Mouse (Mus musculus) forebrain, embryonic 10.5 days (tissue): ENCODE results near the gene Smap2. TPM values are rescaled to one million over a fixed set of nuclear protein-coding genes. Genes with fewer than 3 reads are reported as not detected.
A peak's percentile ranks its signal among the peaks of the same experiment; 100 is the strongest.
"Not testable (repeated sequence)": the region's sequence is repeated elsewhere in the genome, so short reads cannot be mapped to it uniquely, and the experiment has no call there.

ENCODE experiments used
- DNase-seq: peaks from one replicate; pipeline ENCODE4 v3.0.0-alpha.2; 2017; ENCODE audit warnings: low spot score; ENCODE audit errors: extremely low spot score
- H3K27ac ChIP-seq: fragments of 300-500 bp; sonication (generic); 2 replicates; pipeline ENCODE4 v1.5.1; 2016; ENCODE audit warnings: mild to moderate bottlenecking
- H3K27me3 ChIP-seq: fragments of 300-500 bp; sonication (generic); 2 replicates; pipeline ENCODE4 v1.6.1; 2016; ENCODE audit warnings: mild to moderate bottlenecking; ENCODE audit not compliant: poor library complexity, severe bottlenecking
- H3K36me3 ChIP-seq: fragments of 300-500 bp; sonication (generic); replicated peaks from 2 replicates; pipeline ENCODE4 v1.6.1; 2016; ENCODE audit warnings: mild to moderate bottlenecking, moderate library complexity
- H3K4me1 ChIP-seq: fragments of 300-500 bp; sonication (generic); 2 replicates; pipeline ENCODE4 v1.6.1; 2016
- H3K4me3 ChIP-seq: fragments of 300-500 bp; sonication (generic); 2 replicates; pipeline ENCODE4 v1.5.1; 2016; ENCODE audit warnings: mild to moderate bottlenecking, moderate library complexity
- H3K9me3 ChIP-seq: fragments of 300-500 bp; sonication (generic); 2 replicates; pipeline ENCODE4 v1.6.1; 2016; ENCODE audit warnings: mild to moderate bottlenecking, moderate library complexity
- WGBS: fragments of 180-500 bp; shearing (Covaris S2); methylation state at CpG from one replicate; pipeline ENCODE4 v1.1.7; 2016; 5-methylcytosine and 5-hydroxymethylcytosine counted together
- polyA plus RNA-seq: library from polyadenylated mRNA; unstranded; fragments of >200 nt; fragmentation: Nextera tagmentation; extraction: Ambion mirVana; gene quantifications from 2 replicates; pipeline ENCODE4 v1.2.1, GENCODE M21; 2016

Gene Smap2
- polyA plus RNA-seq: 11.3 and 13.5 TPM in 2 replicates

DNA sequence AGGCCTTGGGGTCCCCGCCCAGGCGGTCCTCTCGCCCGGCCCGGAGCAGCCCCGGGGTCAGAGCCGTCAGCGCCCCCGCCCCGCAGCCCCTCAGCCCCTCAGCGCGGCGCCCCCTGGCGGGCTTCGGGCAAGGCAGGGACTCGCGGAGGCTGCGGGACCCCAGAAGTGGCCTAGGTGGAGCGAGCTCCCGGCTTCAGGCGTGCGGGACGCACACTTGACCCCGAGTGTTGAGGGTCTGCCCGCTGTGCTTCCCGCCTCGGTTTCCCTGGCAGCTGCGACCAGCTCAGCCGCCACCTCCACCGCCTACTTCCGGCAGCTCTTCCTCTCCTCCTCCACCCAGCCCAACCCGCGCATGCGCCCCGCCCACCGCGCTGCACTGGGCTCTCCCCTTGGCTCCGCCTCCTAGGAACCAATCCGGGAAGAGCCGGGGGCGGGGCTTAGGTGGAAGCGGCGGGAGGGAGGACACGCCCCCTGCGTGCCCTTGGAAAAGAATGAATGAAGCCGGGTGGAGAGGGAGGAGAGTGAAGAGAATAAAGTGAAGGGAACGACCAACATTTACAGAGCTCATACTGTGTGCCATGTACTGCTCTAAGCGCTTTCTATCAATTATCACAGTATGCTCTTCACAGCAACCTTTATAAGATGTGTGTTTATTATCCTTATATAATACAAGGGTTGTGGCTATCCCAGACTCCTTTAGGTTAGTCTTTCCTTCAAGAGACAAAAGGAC lies at the start of gene Smap2:
Smap2 (minus strand) TSS at position 320 of the 730 bp plus-strand sequence.
- Histone ChIP-seq H3K27ac (peak within 1 kb of the TSS; percentile 90), H3K4me3 (peak within 1 kb of the TSS; percentile 97), H3K9me3 (no peaks in the 10 kb centered on the region), H3K4me1 (peaks cover 31% of the 10 kb centered on the region), H3K27me3 (no peaks in the 10 kb centered on the region), H3K36me3 (no peaks in the 10 kb centered on the region)
- DNase-seq: peak; percentile 99
- WGBS: under 1% methylated on average over 48 of the region's 48 CpGs

DNA sequence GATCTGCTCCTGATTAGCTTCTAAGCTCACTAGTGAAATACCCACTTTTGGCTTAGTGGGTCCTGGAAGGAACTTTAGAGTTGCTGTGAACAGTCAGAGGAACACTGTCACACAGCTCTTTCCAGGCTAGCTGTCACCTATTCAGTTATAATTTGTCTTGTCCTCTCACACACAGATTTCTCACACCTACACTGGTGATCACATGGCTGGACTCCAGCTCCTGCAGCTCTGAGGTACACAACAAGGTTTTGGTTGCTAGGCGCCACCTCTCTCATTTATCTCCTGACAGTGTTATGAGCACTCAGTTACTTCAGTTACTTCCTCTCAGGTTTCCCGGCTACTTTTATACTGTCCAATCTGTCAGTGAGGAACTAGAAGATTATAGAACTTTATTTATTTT lies 48.3 kb upstream of the Smap2 start:
- no peak overlapping the region for H3K4me3 ChIP-seq
- peaks cover 79% of the 10 kb centered on the region for H3K36me3 ChIP-seq
- no peaks in the 10 kb centered on the region for H3K9me3 ChIP-seq
- H3K27ac ChIP-seq: no peak overlapping the region
- no peaks in the 10 kb centered on the region for H3K4me1 ChIP-seq
- no peaks in the 10 kb centered on the region for H3K27me3 ChIP-seq
- 92% methylated on average over 2 of the region's 2 CpGs for WGBS
- DNase-seq: no peak

DNA sequence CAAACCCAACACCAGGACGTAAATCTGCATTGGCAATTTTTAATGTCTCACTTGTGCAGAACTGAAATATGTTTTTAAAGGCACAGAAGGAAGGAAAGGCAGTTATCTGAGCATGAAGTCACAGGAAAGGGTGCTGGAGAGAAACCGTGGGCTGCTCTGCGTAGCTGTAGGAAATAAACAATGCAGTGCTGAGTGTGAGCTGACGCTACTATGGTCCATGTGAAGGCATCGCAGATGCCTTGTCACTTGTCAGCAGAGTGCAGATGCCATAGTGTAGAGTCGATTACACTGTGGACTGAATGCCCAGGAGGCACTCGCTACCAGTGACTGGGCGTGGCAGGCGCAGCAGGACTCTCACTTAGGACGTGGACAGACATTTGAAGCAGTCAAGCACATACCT lies 42.2 kb upstream of the Smap2 start:
- not testable (repeated sequence) for H3K27me3 ChIP-seq, H3K9me3 ChIP-seq, DNase-seq, H3K4me3 ChIP-seq, H3K4me1 ChIP-seq, H3K27ac ChIP-seq
- 94% methylated on average over 10 of the region's 10 CpGs for WGBS
- peaks cover 44% of the 10 kb centered on the region for H3K36me3 ChIP-seq

DNA sequence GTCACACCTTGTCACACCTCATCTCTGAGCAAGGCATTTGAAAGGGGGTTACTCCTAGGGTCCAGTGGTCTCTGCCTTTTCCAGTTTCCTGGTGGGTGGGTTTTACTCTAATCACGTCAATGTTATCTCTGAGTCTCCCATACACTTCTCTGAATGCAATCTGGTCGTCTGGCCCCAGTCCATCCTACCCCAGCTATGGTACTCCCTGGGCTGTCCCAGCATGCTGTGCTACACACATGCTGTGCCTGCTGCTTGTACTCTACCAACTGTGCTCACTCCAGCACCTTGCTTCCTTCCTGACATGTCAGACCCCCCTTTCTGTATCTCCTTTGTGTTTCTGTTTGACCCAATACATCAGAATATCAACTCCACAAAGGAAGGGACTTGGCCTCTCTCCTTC lies 40.0 kb upstream of the Smap2 start:
- no peak for DNase-seq
- peaks cover 27% of the 10 kb centered on the region for H3K27me3 ChIP-seq
- H3K27ac ChIP-seq: no peak overlapping the region
- peaks cover 12% of the 10 kb centered on the region for H3K4me1 ChIP-seq
- no peaks in the 10 kb centered on the region for H3K9me3 ChIP-seq
- peaks cover 30% of the 10 kb centered on the region for H3K36me3 ChIP-seq
- H3K4me3 ChIP-seq: no peak overlapping the region
- 70% methylated on average over 2 of the region's 2 CpGs for WGBS

- peaks cover 26% of the 10 kb centered on the region for H3K36me3 ChIP-seq
- peaks cover 34% of the 10 kb centered on the region for H3K27me3 ChIP-seq
- no peak overlapping the region for H3K27ac ChIP-seq
- H3K9me3 ChIP-seq: no peaks in the 10 kb centered on the region
- no peak overlapping the region for H3K4me3 ChIP-seq
- peaks cover 17% of the 10 kb centered on the region for H3K4me1 ChIP-seq
- 47% methylated on average over 3 of the region's 3 CpGs for WGBS
- no peak for DNase-seq
Observed at GRCm38 (mm10) chr4:121056342-121056741, 39.3 kb upstream of the Smap2 start.

GRCm38 (mm10) chr4:121052454-121053323 lies 35.6 kb upstream of the Smap2 start:
- H3K4me1 ChIP-seq: peaks cover 17% of the 10 kb centered on the region
- no peaks in the 10 kb centered on the region for H3K9me3 ChIP-seq
- WGBS: 6% methylated on average over 35 of the region's 35 CpGs
- no peak for DNase-seq
- peaks cover 38% of the 10 kb centered on the region for H3K27me3 ChIP-seq
- H3K36me3 ChIP-seq: no peaks in the 10 kb centered on the region; the same call in 1 of the 2 replicates
- H3K27ac ChIP-seq: peak overlapping the region; percentile 44; the same call in 1 of the 2 replicates
- peak overlapping the region; percentile 42 for H3K4me3 ChIP-seq

DNA sequence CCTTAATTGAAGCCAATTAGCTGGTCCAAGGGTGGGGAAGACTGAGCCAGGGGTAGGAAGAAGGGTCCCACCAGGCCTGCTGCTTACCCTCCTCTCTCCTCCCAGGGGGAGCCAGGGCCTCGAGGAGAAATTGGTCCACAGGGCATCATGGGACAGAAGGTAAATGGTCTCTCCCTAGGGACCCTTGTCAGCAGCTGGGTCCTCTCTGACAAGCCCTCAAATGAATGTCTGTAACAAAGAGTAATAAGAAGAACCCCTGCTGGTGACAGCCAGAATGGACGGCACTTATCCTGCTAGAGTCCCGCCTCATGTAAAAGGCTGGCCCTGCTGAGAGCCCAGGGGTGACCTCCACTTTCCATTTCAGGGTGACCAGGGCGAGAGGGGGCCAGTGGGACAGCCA lies 34.8 kb upstream of the Smap2 start:
- H3K36me3 ChIP-seq: no peaks in the 10 kb centered on the region
- peak overlapping the region; percentile 44; the same call in 1 of the 2 replicates for H3K27ac ChIP-seq
- no peak overlapping the region for H3K4me3 ChIP-seq
- H3K27me3 ChIP-seq: peaks cover 38% of the 10 kb centered on the region
- H3K4me1 ChIP-seq: peaks cover 17% of the 10 kb centered on the region
- DNase-seq: no peak
- no peaks in the 10 kb centered on the region for H3K9me3 ChIP-seq
- WGBS: 20% methylated on average over 4 of the region's 4 CpGs

DNA sequence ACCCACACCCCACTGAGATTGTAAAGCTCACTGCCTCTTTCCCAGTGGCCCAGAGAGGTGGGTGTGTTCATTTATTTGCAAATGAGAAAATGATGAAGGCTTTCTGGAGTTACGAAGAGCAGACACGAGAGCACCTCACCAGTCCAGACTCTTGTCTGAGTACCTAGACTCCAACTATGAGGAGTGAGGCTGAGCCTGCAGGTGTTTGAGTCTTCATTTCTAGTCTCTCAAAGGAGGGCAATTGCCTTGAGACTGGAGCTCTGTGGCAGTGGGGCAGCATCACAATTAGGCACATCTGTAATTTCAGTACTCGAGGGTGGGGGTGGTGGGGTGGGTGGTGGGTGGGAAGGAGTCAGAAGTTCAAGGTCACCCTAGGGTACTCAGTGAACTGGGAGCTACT lies 25.9 kb upstream of the Smap2 start:
- H3K27ac ChIP-seq: peak overlapping the region; percentile 68; the same call in 1 of the 2 replicates
- DNase-seq: no peak
- peaks cover 39% of the 10 kb centered on the region for H3K4me1 ChIP-seq
- no peaks in the 10 kb centered on the region for H3K36me3 ChIP-seq
- no peaks in the 10 kb centered on the region for H3K9me3 ChIP-seq
- H3K27me3 ChIP-seq: peaks cover 30% of the 10 kb centered on the region
- 67% methylated on average over 3 of the region's 3 CpGs for WGBS
- no peak overlapping the region for H3K4me3 ChIP-seq

- WGBS: 58% methylated on average over 5 of the region's 5 CpGs
- Histone ChIP-seq H3K36me3 (no peaks in the 10 kb centered on the region), H3K27ac (peak overlapping the region; percentile 68), H3K4me3 (no peak overlapping the region), H3K4me1 (peaks cover 39% of the 10 kb centered on the region), H3K9me3 (no peaks in the 10 kb centered on the region), H3K27me3 (peaks cover 34% of the 10 kb centered on the region)
- DNase-seq: no peak
Observed at GRCm38 (mm10) chr4:121042472-121042871, 25.4 kb upstream of the Smap2 start.

- Histone ChIP-seq H3K27me3 (peaks cover 34% of the 10 kb centered on the region), H3K4me1 (peaks cover 39% of the 10 kb centered on the region), H3K9me3 (no peaks in the 10 kb centered on the region), H3K4me3 (peak overlapping the region; percentile 19; the same call in 1 of the 2 replicates), H3K36me3 (no peaks in the 10 kb centered on the region), H3K27ac (peak overlapping the region; percentile 82)
- DNase-seq: peak; percentile 73
- WGBS: 9% methylated on average over 18 of the region's 18 CpGs
Observed at GRCm38 (mm10) chr4:121040897-121041671, 24.0 kb upstream of the Smap2 start.

GRCm38 (mm10) chr4:121040323-121040722 lies 23.3 kb upstream of the Smap2 start:
- WGBS: 62% methylated on average over 14 of the region's 14 CpGs
- Histone ChIP-seq H3K27me3 (peaks cover 34% of the 10 kb centered on the region), H3K27ac (peak overlapping the region; percentile 82), H3K4me3 (peak overlapping the region; percentile 50), H3K9me3 (no peaks in the 10 kb centered on the region), H3K36me3 (no peaks in the 10 kb centered on the region), H3K4me1 (peaks cover 39% of the 10 kb centered on the region)
- no peak for DNase-seq

- peak; percentile 49 for DNase-seq
- no peaks in the 10 kb centered on the region for H3K36me3 ChIP-seq
- peak within 1 kb of the TSS; percentile 63 for H3K27ac ChIP-seq
- H3K27me3 ChIP-seq: peaks cover 34% of the 10 kb centered on the region
- WGBS: 3% methylated on average over 46 of the region's 46 CpGs
- no peaks in the 10 kb centered on the region for H3K9me3 ChIP-seq
- H3K4me3 ChIP-seq: peak within 1 kb of the TSS; percentile 50
- H3K4me1 ChIP-seq: peaks cover 39% of the 10 kb centered on the region
Observed at GRCm38 (mm10) chr4:121039331-121040115, 22.5 kb upstream of the Smap2 start, which contains the start of gene Col9a2. Gene Col9a2 (plus strand): TSS chr4:121039385.
